Mouse (Mus musculus) megakaryocyte, embryonic 14.5 days (primary cell): Measurements from ENCODE around the gene Mlkl.

Experiments used
- FLI1 ChIP-seq: IDR thresholded peaks from 2 replicates; pipeline ENCODE4 v1.6.1; 2012; ENCODE audit warnings: low read length, inconsistent platforms, mixed read lengths
- GATA1 ChIP-seq: IDR thresholded peaks from 3 replicates; pipeline ENCODE4 v1.6.1; 2012; ENCODE audit warnings: mixed read lengths, low read length, inconsistent platforms, borderline replicate concordance

DNA sequence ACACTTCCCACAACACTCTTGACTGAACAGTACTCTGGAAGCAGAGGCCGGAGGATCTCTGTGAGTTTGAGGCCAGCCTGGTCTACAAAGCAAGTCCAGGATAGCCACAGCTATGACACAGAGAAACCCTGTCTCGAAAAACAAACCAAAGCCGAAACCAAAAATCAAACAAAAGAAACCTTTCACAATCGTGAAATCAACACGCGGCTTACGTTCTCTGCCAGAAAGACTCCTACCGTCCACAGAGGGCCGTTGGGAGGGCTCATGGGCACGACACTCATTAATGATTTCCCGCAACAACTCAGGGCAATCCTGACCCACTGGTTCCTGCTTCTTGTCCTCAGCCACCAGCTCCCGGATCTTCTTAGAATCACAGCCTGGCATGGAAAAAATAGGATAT lies 23.2 kb downstream of the Mlkl start:
- TF ChIP-seq GATA1, result no peak
- no peak for TF ChIP-seq FLI1
